Mouse (Mus musculus) liver, adult 2 months (tissue): ENCODE results near the gene Sncb.

Source experiments
- CTCF ChIP-seq: fragments of 200-500 bp; IDR thresholded peaks from 2 replicates; pipeline ENCODE4 v1.5.1; 2011; ENCODE audit warnings: low read depth, low read length, control low read depth
- POLR2A ChIP-seq: fragments of 200-500 bp; IDR thresholded peaks from 2 replicates; pipeline ENCODE4 v1.6.1; 2011; ENCODE audit warnings: low read length, control low read depth; ENCODE audit not compliant: insufficient read depth; ENCODE audit errors: extremely low read depth

- TF ChIP-seq CTCF (no peak), POLR2A (no peak)
Measured at GRCm38 (mm10) chr13:54794002-54794577, 27.7 kb upstream of the Sncb start.
